Mouse (Mus musculus) midbrain, postnatal 0 days (tissue): ENCODE results near the gene Rab24. TPM values are rescaled to one million over a fixed set of nuclear protein-coding genes. Genes with fewer than 3 reads are reported as not detected.

Source experiments
- ATAC-seq: fragments of 200-750 bp; cut with Nextera tagmentation; 2 replicates; pipeline ENCODE4 v1.8.0; 2017; ENCODE audit warnings: moderate number of reproducible peaks, mild to moderate bottlenecking, moderate TSS enrichment, moderate library complexity; ENCODE audit not compliant: low FRiP score
- DNase-seq: peaks from one replicate; pipeline ENCODE4 v3.0.0-alpha.2; 2015; ENCODE audit warnings: low spot score
- H3K27ac ChIP-seq: fragments of 300-500 bp; sonication (generic); 2 replicates; pipeline ENCODE4 v1.5.1; 2014; ENCODE audit warnings: low read depth, mild to moderate bottlenecking, low read length, mixed read lengths
- H3K27me3 ChIP-seq: fragments of 300-500 bp; sonication (generic); 2 replicates; pipeline ENCODE4 v1.6.1; 2014; ENCODE audit warnings: low read length, control low read depth, mixed read lengths; ENCODE audit not compliant: insufficient read depth
- H3K36me3 ChIP-seq: fragments of 300-500 bp; sonication (generic); 2 replicates; pipeline ENCODE4 v1.6.1; 2014; ENCODE audit warnings: low read length, control low read depth, mixed read lengths; ENCODE audit not compliant: insufficient read depth
- H3K4me1 ChIP-seq: fragments of 300-500 bp; sonication (generic); 2 replicates; pipeline ENCODE4 v1.6.1; 2014; ENCODE audit warnings: mild to moderate bottlenecking, control low read depth, antibody characterized with exemption, low read length, mixed read lengths; ENCODE audit not compliant: insufficient read depth
- H3K4me2 ChIP-seq: fragments of 300-500 bp; sonication (generic); 2 replicates; pipeline ENCODE4 v1.6.1; 2014; ENCODE audit warnings: low read depth, mild to moderate bottlenecking, low read length, mixed read lengths; ENCODE audit not compliant: poor library complexity, severe bottlenecking
- H3K4me3 ChIP-seq: fragments of 300-500 bp; sonication (generic); 2 replicates; pipeline ENCODE4 v1.5.1; 2014; ENCODE audit warnings: low read depth, mild to moderate bottlenecking, low read length, moderate library complexity
- H3K9ac ChIP-seq: fragments of 300-500 bp; sonication (generic); replicated peaks from 2 replicates; pipeline ENCODE4 v1.6.1; 2014; ENCODE audit warnings: mild to moderate bottlenecking, low read length, moderate library complexity, mixed read lengths; ENCODE audit not compliant: poor library complexity, severe bottlenecking
- H3K9me3 ChIP-seq: fragments of 300-500 bp; sonication (generic); 2 replicates; pipeline ENCODE4 v1.6.1; 2016; ENCODE audit warnings: low read length, control low read depth
- CTCF ChIP-seq: IDR thresholded peaks from 2 replicates; pipeline ENCODE4 v1.5.1; 2016; ENCODE audit warnings: antibody characterized with exemption, mild to moderate bottlenecking
- WGBS: fragments of 180-500 bp; shearing (Covaris S2); extraction: QIAGEN DNeasy Blood & Tissue Kit; methylation state at CpG from one replicate; pipeline ENCODE4 v1.1.7; 2014; 5-methylcytosine and 5-hydroxymethylcytosine counted together
- polyA plus RNA-seq: library from polyadenylated mRNA; unstranded; fragments of >200 nt; fragmentation: Nextera tagmentation; extraction: Ambion mirVana; gene quantifications from 2 replicates; pipeline ENCODE4 v1.2.1, GENCODE M21; 2015
- total RNA-seq: library from RNA; depleted of rRNA; stranded (reverse); fragments of >200 nt; gene quantifications from 2 replicates; pipeline ENCODE4 v1.2.3, GENCODE M21; 2014

Rab24 gene
- total and polyA plus RNA-seq, 2 experiments from 2014 or later: 84.2 to 88.1 TPM

GRCm38 (mm10) chr13:55327633-55328032 lies 5.9 kb upstream of the Rab24 start:
- H3K9ac ChIP-seq: no peak overlapping the region
- peaks cover 9% of the 10 kb centered on the region for H3K4me1 ChIP-seq
- peak; percentile 94 for TF ChIP-seq CTCF
- H3K4me2 ChIP-seq: no peak overlapping the region
- H3K36me3 ChIP-seq: peaks cover 15% of the 10 kb centered on the region
- no peak overlapping the region for H3K4me3 ChIP-seq
- peak; percentile 95 for DNase-seq
- no peaks in the 10 kb centered on the region for H3K27me3 ChIP-seq
- ATAC-seq: peak; percentile 51
- H3K9me3 ChIP-seq: no peaks in the 10 kb centered on the region
- WGBS: 37% methylated on average over 7 of the region's 8 CpGs
- H3K27ac ChIP-seq: no peak overlapping the region

GRCm38 (mm10) chr13:55327169-55327568 lies 5.4 kb upstream of the Rab24 start:
- DNase-seq (no peak), ATAC-seq (no peak)
- no peaks in the 10 kb centered on the region for H3K9me3 ChIP-seq
- no peaks in the 10 kb centered on the region for H3K27me3 ChIP-seq
- H3K36me3 ChIP-seq: peaks cover 15% of the 10 kb centered on the region
- H3K9ac ChIP-seq: no peak overlapping the region
- H3K4me3 ChIP-seq: no peak overlapping the region
- no peak overlapping the region; the same call in 1 of the 2 replicates for H3K4me2 ChIP-seq
- no peak for TF ChIP-seq CTCF
- 53% methylated on average over 4 of the region's 4 CpGs for WGBS
- peak overlapping the region; percentile 59 for H3K27ac ChIP-seq
- H3K4me1 ChIP-seq: peaks cover 9% of the 10 kb centered on the region

GRCm38 (mm10) chr13:55325596-55325995 lies 3.9 kb upstream of the Rab24 start:
- Histone ChIP-seq H3K9me3 (no peaks in the 10 kb centered on the region), H3K27ac (no peak overlapping the region), H3K4me2 (no peak overlapping the region), H3K4me3 (no peak overlapping the region), H3K9ac (no peak overlapping the region), H3K36me3 (peaks cover 15% of the 10 kb centered on the region), H3K27me3 (no peaks in the 10 kb centered on the region), H3K4me1 (peaks cover 14% of the 10 kb centered on the region)
- 89% methylated on average over 10 of the region's 11 CpGs for WGBS
- no peak for TF ChIP-seq CTCF
- no peak for DNase-seq
- ATAC-seq: no peak

- DNase-seq: peak; percentile 65
- no peak for ATAC-seq
- H3K27me3 ChIP-seq: no peaks in the 10 kb centered on the region
- peak overlapping the region; percentile 91 for H3K9ac ChIP-seq
- H3K36me3 ChIP-seq: peaks cover 23% of the 10 kb centered on the region
- H3K4me2 ChIP-seq: peak overlapping the region; percentile 86
- peak; percentile 69 for TF ChIP-seq CTCF
- no peaks in the 10 kb centered on the region for H3K9me3 ChIP-seq
- peak overlapping the region; percentile 76 for H3K27ac ChIP-seq
- peak overlapping the region; percentile 99 for H3K4me3 ChIP-seq
- peaks cover 14% of the 10 kb centered on the region for H3K4me1 ChIP-seq
- WGBS: 1% methylated on average over 31 of the region's 31 CpGs
Observed at GRCm38 (mm10) chr13:55322130-55322825, 532 bp upstream of the Rab24 start.

GRCm38 (mm10) chr13:55319931-55320533 lies 1.7 kb downstream of the Rab24 start, which contains the start of gene Prelid1:
Gene Prelid1 (plus strand): TSS chr13:55320500.
- Histone ChIP-seq H3K9me3 (no peaks in the 10 kb centered on the region), H3K9ac (peak within 1 kb of the TSS; percentile 91), H3K4me2 (peak within 1 kb of the TSS; percentile 86), H3K4me1 (peaks cover 11% of the 10 kb centered on the region), H3K27me3 (no peaks in the 10 kb centered on the region), H3K36me3 (peaks cover 13% of the 10 kb centered on the region), H3K27ac (peak within 1 kb of the TSS; percentile 76; the same call in 1 of the 2 replicates), H3K4me3 (peak within 1 kb of the TSS; percentile 99)
- no peak for ATAC-seq
- TF ChIP-seq CTCF: no peak
- no peak for DNase-seq
- WGBS: 84% methylated on average over 4 of the region's 4 CpGs

DNA sequence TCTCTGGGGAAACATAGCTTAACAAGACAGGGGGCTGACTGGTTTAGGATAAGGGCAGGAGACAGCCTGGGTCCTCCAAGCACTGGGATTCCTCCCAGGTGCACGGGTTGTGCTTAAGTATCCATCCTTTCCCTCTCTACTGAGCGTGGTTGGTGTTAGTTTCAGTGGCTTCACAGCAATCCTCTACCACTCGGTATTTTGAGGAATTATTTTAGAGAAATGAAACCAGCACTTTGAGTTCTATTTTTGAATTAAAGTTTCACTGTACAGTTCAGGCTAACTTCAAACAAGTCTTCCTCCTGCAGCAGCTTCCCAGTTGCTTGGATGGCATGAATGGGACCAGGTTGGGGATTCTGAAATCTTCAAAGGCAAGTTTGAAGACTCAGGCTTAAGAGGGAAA lies 3.4 kb downstream of the Rab24 start:
- no peak for DNase-seq
- Histone ChIP-seq H3K4me1 (peaks cover 8% of the 10 kb centered on the region), H3K36me3 (peaks cover 24% of the 10 kb centered on the region), H3K9me3 (no peaks in the 10 kb centered on the region), H3K27ac (no peak overlapping the region), H3K4me2 (no peak overlapping the region), H3K4me3 (no peak overlapping the region), H3K9ac (no peak overlapping the region), H3K27me3 (no peaks in the 10 kb centered on the region)
- WGBS: 85% methylated on average over 3 of the region's 3 CpGs
- no peak for TF ChIP-seq CTCF
- no peak for ATAC-seq
